Mouse (Mus musculus) left cerebral cortex, postnatal 14 days (tissue): Measurements from ENCODE around the gene Pcgf6. TPM values are rescaled to one million over a fixed set of nuclear protein-coding genes. Genes with fewer than 3 reads are reported as not detected.

Experiments used
- DNase-seq, 2 experiments: peaks; one replicate each; pipeline ENCODE4 v3.0.0; 2021 to 2022; ENCODE audit warnings: low spot score in 2 of 2, mixed read lengths in 1 of 2
- intact Hi-C: fragments of 180-260 bp; cut with DNase I; formaldehyde crosslinking; loops from one replicate; pipeline ENCODE4 v1.15.1; 2025
- total RNA-seq, 2 experiments: library from RNA; stranded (reverse); gene quantifications; 2 replicates each; pipeline ENCODE4 v1.2.3; 2021

Gene Pcgf6
- total RNA-seq, 2 experiments from 2014 or later = 15.6 TPM

GRCm38 (mm10) chr19:47034916-47035315, 15.8 kb downstream of the Pcgf6 start:
- intact Hi-C loops = no loop called here
- DNase-seq = peak in 1 of 2 experiments; percentile 39

- intact Hi-C loops = no loop called here
- DNase-seq = no peak
These were observed 18.9 kb downstream of the Pcgf6 start for GRCm38 (mm10) chr19:47031770-47032169.

DNA sequence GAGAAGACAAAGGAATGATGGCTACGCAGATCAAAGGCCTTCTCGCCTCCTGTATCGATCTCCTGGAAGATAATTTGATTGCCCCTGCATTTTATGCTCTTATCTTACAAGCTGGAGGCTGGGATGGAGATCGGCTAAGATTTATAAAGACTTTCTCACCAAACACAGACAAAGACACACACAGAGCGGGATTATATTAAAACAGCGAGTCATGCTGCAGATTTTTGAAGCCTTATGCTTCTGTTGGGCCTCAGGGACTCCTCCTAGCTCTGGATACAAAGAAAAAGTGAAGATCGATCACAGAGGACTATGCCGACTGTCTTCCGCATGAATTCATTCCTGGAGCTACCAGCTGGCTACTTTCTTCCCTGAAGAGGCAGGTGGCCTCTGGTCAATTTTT, 20.9 kb downstream of the Pcgf6 start:
- DNase-seq = no peak
- intact Hi-C loops = no loop called here

DNA sequence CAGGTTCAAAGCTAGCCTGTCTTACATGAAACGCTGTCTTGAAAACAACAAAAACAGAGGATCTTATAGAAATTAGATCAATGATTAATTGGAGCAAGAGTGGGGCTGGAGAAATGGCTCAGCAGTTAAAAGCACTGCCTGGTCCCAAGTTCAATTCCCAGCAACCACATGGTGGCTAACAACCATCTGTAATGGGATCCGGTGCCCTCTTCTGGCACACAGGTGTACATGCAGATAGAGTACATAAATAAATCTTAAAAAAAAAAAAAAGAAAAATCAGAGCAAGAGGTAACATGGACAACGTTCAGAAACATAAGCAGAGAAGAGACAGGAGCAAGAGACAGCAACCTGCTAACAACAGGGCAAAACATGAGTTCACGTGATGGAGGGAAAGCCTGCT, 24.2 kb downstream of the Pcgf6 start:
- intact Hi-C loops = no loop called here
- no peak for DNase-seq

GRCm38 (mm10) chr19:47024954-47025353, 25.8 kb downstream of the Pcgf6 start:
- intact Hi-C loops = no loop called here
- DNase-seq = peak in 1 of 2 experiments; percentile 70

DNA sequence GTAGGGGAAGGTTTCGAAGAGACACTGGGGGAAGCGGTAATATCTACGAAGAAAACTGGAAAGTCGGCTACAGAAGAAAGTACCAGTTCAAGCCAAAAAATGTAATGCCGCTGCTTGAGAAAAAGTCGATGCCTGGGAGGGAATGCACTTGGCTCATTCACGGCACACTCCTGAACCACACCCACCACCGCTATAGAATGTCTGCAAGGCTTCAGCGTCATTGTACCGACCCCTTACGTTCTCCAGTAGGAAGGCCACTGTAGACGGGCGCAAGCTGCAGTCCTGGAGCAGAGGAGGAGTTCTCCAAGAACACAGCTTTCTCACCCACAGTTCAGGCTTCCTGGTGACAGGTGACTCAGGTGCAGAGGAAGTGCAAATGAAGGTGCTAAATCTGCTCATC, 27.2 kb downstream of the Pcgf6 start:
- no peak for DNase-seq
- intact Hi-C loops = no loop called here

DNA sequence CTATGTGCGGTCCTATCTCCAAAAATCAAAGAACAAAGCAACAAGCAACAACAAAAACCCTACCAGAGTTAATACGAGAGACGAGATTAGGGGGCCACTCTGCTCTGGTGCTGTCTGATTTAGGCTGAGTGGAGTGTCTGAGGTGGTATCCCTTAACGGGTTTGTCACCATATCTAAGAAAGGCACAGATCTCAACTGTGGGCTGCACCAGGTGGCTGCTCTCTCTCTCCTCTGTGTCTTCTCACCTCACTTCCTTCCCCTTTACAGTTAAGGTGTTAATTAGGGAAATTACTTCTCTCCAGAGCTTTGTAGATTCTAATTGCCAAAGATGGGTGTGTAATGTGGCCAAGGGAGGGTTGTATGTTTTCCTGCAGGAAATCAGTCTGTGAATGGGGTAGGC, 28.0 kb downstream of the Pcgf6 start:
- intact Hi-C loops = no loop called here
- DNase-seq = no peak

GRCm38 (mm10) chr19:47019326-47019725, 31.4 kb downstream of the Pcgf6 start:
- DNase-seq = no peak
- intact Hi-C loops = no loop called here

DNA sequence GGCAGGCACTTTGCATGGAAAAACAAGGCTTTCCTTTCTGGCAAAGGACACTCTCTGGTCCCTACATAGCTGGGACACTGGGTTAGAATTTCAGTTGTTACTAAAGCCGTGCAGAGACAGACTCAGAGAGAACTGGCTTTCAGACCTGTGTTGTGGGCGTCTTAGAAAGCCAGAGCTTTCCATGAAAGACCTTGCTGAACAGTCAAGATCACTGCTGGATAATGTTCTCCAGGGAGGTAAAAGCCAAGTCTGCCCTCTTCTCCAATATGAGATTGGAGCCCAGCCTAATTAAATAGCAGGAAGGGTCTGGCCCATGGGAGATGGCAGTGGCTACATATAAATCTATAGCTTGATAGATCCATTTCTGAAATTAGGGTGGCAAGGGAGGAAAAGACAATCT, 32.4 kb downstream of the Pcgf6 start:
- intact Hi-C loops = no loop called here
- no peak for DNase-seq

DNA sequence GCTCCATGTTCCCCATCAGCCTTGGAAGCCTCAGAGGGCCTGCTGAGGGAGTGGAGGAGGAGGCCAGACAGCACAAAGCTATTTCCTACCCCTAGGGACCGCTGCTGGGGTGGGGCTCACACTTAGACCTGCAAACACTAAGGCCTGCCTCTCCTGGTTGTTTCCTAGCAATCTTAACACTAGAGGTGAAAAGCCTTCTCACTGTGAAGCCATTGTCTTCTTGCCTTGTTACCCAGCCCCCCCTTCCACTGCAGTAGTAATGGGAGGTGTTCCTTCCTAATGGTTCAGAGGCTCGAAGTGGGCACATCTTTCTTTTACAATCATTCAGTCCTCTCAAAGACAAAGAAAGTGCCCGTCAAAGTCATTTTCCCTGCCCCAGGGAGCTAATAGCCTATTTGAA, 32.9 kb downstream of the Pcgf6 start:
- no peak for DNase-seq
- intact Hi-C loops = no loop called here

DNA sequence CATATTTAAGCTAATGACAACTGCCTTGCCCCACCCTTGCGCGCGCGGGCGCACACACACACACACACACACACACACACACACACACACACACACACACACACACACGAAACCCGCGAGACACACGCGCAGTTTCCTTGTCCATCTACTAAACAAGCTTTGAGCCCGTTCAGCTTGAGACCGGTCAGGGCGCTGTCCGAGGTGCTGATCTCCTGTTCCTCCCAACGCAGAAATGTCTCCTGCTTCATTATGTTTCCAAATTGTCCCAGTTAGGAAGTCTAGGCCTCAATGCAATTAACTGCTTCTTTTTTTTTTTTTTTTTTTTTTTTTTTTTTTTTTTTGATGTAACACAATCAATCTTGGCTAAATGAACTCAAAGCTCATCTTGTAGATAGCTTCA, 34.2 kb downstream of the Pcgf6 start:
- intact Hi-C loops = no loop called here
- DNase-seq = peak in 1 of 2 experiments; percentile 53

GRCm38 (mm10) chr19:47015965-47016364, 34.7 kb downstream of the Pcgf6 start:
- DNase-seq = no peak
- intact Hi-C loops = no loop called here

GRCm38 (mm10) chr19:47015396-47015795, 35.3 kb downstream of the Pcgf6 start:
- DNase-seq = no peak
- intact Hi-C loops = no loop called here

DNA sequence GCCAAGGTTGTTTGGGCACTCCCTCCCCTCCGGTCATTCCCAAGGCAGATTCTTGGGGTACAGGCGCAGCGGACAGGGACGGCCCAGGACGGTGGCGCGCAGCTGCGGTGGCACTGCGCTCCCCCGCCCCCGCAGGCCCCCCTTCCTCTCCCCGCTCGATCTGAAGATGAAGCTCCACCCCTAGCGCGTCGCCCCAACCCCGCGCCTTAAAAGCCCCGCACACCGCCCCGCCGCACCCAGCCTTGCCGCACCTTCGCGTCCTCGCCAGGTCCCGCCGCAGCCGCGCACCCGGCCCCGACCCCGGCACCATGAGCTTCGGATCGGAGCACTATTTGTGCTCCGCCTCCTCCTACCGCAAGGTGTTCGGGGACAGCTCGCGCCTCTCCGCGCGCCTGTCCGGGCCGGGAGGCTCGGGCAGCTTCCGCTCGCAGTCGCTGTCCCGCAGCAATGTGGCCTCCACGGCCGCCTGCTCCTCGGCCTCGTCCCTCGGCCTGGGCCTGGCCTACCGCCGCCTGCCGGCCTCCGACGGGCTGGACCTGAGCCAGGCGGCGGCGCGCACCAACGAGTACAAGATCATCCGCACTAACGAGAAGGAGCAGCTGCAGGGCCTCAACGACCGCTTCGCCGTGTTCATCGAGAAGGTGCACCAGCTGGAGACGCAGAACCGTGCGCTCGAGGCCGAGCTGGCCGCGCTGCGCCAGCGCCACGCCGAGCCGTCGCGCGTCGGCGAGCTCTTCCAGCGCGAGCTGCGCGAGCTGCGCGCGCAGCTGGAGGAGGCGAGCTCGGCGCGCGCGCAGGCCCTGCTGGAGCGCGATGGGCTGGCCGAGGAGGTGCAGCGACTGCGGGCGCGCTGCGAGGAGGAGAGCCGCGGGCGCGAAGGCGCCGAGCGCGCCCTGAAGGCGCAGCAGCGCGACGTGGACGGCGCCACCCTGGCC, 36.0 kb downstream of the Pcgf6 start, which contains the start of the genes Ina and Nt5c2:
Ina (plus strand) TSS at position 252 of the 935 bp plus-strand sequence.
Nt5c2 (minus strand) TSS at position 707 of the 935 bp plus-strand sequence.
- intact Hi-C loops = no loop called here
- DNase-seq = peak; percentile 78 to 80

GRCm38 (mm10) chr19:47014159-47014446, 36.6 kb downstream of the Pcgf6 start:
- intact Hi-C loops = no loop called here
- no peak for DNase-seq

- no peak for DNase-seq
- intact Hi-C loops = no loop called here
These were observed 37.2 kb downstream of the Pcgf6 start for GRCm38 (mm10) chr19:47013340-47014158.

DNA sequence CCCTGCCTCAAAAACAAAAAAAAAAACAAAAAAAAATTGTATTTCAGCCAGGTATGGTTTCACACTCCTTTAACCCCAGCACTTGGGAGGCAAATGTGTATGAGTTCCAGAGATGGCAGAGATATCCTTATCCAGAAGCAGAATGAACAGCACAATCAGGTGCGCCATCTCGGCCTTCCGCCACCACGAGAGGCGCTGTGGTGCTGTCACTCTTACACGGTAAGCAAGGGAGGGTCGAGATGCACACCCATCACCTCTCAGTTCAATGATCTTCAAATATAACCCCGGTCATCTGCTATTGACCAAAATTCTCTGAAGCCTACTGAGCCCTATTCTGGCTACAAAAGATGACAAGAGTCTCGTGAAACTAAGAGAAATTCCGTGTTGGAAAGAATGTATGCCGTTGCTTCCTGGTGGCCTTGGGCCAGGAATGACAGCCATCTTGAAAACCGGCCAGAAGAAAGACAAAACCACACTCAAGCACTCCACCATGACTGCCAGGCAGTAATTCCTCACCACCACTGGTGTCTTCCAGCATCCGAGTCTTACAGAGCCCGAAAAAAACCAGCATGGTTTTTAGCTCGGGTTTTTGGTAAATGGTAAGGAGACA, 38.1 kb downstream of the Pcgf6 start:
- intact Hi-C loops = no loop called here
- no peak for DNase-seq

DNA sequence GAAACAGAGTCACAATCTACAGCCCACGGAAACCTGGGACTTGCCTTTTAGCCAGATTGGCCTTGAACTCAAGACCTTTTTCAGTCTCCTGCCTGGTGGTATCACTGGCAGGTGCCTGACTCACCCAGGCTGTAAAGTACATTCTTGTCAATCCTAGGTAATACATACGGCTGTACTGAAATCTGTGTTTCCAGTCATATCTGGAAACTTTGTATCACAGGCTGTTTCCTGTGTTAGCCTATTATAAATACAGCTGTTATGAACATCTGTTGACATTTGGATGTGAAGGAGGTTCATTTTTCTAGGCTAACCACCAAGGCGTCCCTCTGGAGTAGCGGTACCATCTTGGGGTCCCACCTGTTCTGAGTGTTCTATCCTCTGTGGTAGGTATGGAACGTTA, 40.8 kb downstream of the Pcgf6 start:
- DNase-seq = no peak
- intact Hi-C loops = no loop called here

DNA sequence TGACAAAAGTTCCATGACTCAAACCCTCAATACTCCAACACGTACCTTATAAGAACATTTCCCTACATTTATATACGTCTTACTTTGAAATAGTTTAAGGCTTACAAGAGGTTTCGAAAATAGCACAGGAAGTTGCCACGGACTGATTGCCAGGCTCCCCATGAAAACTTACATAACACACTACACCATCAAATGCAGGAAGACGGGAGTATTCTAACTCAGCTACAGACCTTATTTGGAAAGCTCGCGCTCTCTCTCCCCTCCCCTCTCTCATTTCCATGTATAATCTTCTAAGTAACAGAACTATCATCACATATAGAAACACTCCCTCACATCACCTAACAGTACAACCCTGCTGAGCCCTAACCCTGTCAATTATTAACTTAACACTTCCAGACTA, 41.3 kb downstream of the Pcgf6 start:
- DNase-seq = peak in 1 of 2 experiments; percentile 58
- intact Hi-C loops = no loop called here

- DNase-seq = no peak
- intact Hi-C loops = no loop called here
These were observed 44.4 kb downstream of the Pcgf6 start for GRCm38 (mm10) chr19:47006321-47006720.
